In genomic region chr10:20031936-20032335, GRCm38 (mm10) we compare ENCODE assay signal across 8 mouse cellular contexts.
DNase-seq lines count a peak whose midpoint lies in the region; ATAC-seq lines count a peak whose summit lies in the region.
"Had no signal": no experiment of that assay in that cellular context is flagged by ENCODE, and none has a peak within 500 bp of the region (broad histone marks: within the 10 kb centered on the region; RNA-seq: fewer than 3 reads in every experiment).

No protein-coding gene starts in this region.

- H3K4me1 ChIP-seq in forebrain, embryonic 13.5 days = no peaks in the 10 kb centered on the region
- H3K4me1 ChIP-seq: stomach, embryonic 15.5 days had no signal

- H3K4me3 ChIP-seq in forebrain, embryonic 13.5 days = no peak overlapping the region
- H3K4me3 ChIP-seq: stomach, embryonic 15.5 days had no signal

- no peaks in the 10 kb centered on the region for H3K36me3 ChIP-seq in forebrain, embryonic 13.5 days (ENCODE audit: poor library complexity, severe bottlenecking)
- H3K36me3 ChIP-seq: stomach, embryonic 15.5 days had no signal

- H3K27ac ChIP-seq in forebrain, embryonic 13.5 days = no peak overlapping the region
- H3K27ac ChIP-seq: stomach, embryonic 15.5 days had no signal

- H3K27me3 ChIP-seq in forebrain, embryonic 13.5 days = no peaks in the 10 kb centered on the region
- H3K27me3 ChIP-seq: stomach, embryonic 15.5 days had no signal

- WGBS in forebrain, embryonic 13.5 days = 78% methylated on average over 2 of the region's 2 CpGs

- H3K9me3 ChIP-seq in forebrain, embryonic 13.5 days (replicated peaks) = no peaks in the 10 kb centered on the region
- H3K9me3 ChIP-seq: stomach, embryonic 15.5 days had no signal

- DNase-seq in MN1 (ENCODE audit: low spot score) (peak; percentile 89), NIH3T3 (ENCODE audit: low read depth) (peak; percentile 76)
- DNase-seq in cerebellum, postnatal 36 days = peak; percentile 96
- peak; percentile 90 for DNase-seq in heart, postnatal 4 days
- DNase-seq in lung, postnatal 4 days = peak; percentile 52 to 69
- DNase-seq in thymus, adult 18-20 months = no peak

- no peak overlapping the region for H3K9ac ChIP-seq in forebrain, embryonic 13.5 days
- H3K9ac ChIP-seq: stomach, embryonic 15.5 days had no signal

- ATAC-seq in forebrain, embryonic 13.5 days = no peak

- H3K4me2 ChIP-seq in forebrain, embryonic 13.5 days = no peak overlapping the region
- H3K4me2 ChIP-seq: stomach, embryonic 15.5 days had no signal

Comparison
In these comparisons a context has a peak if more than half of its experiments do, and no peak if none do; other contexts are left out.
1. DNase-seq: peak in MN1 (single experiment), NIH3T3 (single experiment), cerebellum, postnatal 36 days (2 of 2), heart, postnatal 4 days (single experiment) and lung, postnatal 4 days (2 of 2); none in thymus, adult 18-20 months (0 of 2).